Mouse (Mus musculus): Measurements from ENCODE around the gene Dhx8.
A peak's percentile ranks its signal among the peaks of the same experiment; 100 is the strongest.

Dhx8 gene

GRCm38 (mm10) chr11:101756616-101757015 is 23.9 kb downstream of the Dhx8 start:
- DNase-seq, result no peak

GRCm38 (mm10) chr11:101757366-101757765 is 24.6 kb downstream of the Dhx8 start:
- no peak for DNase-seq

DNA sequence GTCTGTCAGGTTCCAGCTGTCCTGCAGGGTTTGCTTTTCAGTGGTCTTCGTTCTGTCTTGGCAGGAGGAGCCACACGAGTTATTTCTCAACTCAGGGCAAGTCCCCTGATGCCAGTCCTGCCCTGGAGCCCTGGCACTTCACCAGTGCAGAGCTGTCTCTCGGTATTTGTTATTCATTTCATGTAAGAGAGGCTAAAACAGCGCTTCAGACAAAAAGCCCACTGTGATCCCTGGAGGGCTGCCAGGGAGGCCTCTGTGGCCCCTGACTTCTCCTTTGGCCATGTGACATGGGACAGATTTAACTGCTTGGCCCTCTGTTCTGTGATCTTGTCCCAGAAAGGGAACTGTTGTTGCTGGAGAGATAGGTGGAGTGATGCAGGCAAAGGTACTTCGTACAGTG is 25.7 kb downstream of the Dhx8 start:
- no peak for DNase-seq

GRCm38 (mm10) chr11:101759530-101759929 is 26.8 kb downstream of the Dhx8 start:
- DNase-seq, result no peak

DNA sequence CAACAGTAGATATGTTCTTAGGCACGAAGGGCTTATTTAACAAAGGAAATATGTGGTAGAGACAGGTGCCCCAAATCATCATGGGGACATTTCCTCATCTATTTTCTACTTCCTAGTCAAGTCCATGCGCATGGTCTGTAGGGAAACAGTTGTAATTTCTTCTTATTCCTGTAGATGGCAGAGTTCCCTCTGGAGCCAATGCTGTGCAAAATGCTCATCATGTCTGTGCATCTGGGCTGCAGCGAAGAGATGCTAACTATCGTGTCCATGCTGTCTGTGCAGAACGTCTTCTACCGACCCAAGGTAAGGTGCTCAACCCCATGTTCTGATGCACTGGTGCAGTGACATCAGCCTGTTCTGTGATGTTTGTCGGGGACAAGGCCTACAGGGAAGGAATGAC is 31.0 kb downstream of the Dhx8 start:
- no peak for DNase-seq

DNA sequence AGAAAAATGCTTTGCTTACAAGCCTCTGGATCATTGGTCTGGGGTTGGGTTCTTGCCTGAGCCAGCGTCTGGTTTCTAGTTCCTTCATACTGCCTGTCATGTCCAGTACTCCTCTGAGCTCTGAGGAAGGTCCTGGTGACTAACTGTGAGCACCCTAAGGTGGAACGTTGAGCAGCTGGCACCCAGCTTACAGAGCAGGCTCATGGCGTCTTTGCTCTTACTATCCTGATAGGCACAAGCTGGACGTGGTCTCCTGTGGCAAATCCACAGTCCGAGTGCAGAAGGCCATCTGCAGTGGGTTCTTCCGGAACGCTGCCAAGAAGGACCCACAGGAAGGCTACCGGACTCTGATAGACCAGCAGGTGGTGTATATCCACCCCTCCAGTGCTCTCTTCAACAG is 31.8 kb downstream of the Dhx8 start:
- no peak for DNase-seq

- DNase-seq, result no peak
Measured at GRCm38 (mm10) chr11:101767326-101767725, 34.6 kb downstream of the Dhx8 start.

DNA sequence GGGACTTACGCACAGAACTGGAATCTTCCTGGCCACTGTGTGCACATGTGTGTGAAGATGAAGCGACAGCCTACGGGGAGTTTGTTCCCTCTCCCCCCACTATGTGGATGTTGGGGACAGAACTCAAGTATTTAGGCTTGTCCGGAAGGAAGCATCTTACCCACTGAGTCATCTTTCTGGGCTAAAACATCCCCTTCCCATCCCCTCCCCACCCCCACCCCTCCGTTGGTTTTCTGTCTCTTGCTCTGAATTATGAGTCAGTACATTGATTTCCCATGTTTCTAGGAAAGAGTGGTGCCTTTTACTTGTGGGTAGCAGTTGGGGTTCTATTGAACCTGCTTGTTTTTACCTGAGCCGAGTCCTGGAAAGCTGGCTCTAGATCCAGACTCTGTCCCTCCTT is 36.0 kb downstream of the Dhx8 start:
- no peak for DNase-seq

DNA sequence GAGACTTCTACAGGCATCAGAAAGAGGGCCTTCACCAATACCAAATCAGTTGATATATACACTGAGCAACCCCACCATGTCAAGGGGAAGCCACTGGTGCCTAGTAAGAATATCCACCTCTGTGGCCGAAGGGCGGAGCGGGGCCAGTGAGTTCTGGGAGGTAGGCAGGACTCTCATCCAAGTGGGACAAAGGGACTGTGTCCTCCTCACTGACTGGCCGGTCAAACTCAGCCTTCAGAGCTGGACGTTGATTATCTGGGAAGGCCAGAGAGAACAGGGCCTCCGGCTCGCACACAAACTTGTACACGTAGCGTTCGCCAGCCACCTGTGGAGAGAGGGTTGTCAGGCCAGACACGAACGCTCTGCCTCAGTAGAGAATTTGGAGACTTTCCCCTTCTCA is 37.5 kb downstream of the Dhx8 start:
- DNase-seq, result no peak

- no peak for DNase-seq
Measured at GRCm38 (mm10) chr11:101772027-101772426, 39.3 kb downstream of the Dhx8 start.

DNA sequence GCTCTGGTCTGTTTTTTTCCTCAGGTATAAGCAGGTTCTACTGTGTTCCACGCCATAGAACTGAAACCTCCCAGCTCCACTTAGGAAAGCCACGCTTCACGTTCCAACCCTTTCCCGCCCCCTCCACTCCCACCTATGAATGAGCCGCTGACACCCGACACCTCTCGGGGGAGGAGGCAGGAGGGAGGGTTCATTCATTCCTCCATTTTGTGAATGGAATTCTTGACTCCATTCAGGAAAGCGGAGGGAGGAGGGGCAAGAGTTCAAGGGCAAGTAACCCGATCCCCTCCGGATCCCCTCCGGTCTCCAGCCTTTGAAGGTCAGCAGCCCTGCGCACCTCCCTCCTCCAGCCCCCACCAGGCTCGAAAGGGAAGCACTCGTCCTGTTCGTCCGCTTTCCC is 39.7 kb downstream of the Dhx8 start:
- DNase-seq, result no peak

DNA sequence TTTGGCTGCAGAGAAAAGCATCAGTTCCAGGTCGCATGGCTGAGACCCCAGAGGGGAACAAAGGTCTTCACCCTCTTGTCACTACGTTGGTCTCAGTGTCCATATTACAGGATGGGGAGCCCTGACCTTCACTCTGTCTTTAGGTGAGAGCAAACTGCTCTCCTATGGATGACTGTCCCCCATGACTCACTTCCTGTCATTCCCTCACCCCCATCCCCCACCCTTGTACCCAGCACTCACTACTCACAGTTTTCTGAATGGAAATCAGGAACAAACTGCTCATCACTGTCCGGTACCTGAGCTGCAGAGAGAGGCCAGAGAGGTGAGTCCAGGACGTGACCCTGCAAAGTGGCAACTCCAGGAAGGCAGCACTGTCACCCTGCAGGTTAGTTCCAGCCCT is 44.1 kb downstream of the Dhx8 start:
- no peak for DNase-seq

- DNase-seq, result no peak
Measured at GRCm38 (mm10) chr11:101783135-101783534, 50.4 kb downstream of the Dhx8 start.

- no peak for DNase-seq
Measured at GRCm38 (mm10) chr11:101783584-101783983, 50.9 kb downstream of the Dhx8 start.

GRCm38 (mm10) chr11:101784072-101784471 is 51.4 kb downstream of the Dhx8 start:
- no peak for DNase-seq

- DNase-seq, result no peak
Measured at GRCm38 (mm10) chr11:101784488-101785142, 51.9 kb downstream of the Dhx8 start.

DNA sequence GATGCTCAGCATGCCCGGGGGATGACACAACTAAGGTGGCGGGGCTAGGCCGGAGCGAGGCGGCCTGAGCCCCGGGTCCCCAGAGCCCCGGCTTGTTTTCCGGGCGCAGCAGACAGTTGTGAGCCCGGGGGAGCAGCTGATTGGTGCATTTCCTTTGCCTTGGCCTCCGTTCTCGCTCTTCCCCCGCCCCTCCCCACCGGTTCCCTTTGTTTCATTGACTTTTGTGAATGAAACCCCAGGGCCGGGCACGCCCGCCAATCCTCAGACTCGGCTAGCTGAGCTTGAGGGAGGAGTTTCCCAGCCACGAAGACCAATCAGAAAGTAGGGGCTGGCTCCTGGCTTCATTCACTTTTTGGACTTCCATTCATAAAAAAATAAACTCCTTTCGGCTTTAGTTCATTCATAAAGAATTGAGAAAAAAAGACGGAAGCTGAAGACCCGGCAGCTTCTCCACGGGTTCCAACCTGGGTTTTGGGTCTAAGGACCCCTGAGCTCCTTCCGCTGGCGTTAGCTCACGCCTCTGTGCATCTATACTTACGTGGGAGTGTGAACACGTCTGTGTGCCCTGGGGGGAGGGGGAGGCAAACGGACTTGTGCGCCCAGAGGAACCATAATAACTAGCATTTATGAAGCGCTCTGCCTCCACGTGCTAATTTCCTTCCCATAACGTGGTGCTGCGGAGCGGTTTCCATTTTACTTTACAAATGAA is 52.6 kb downstream of the Dhx8 start, which contains the start of gene Etv4:
Gene Etv4 (minus strand): TSS at position 229 of the 709 bp plus-strand sequence.
- peak; percentile 92 for DNase-seq

DNA sequence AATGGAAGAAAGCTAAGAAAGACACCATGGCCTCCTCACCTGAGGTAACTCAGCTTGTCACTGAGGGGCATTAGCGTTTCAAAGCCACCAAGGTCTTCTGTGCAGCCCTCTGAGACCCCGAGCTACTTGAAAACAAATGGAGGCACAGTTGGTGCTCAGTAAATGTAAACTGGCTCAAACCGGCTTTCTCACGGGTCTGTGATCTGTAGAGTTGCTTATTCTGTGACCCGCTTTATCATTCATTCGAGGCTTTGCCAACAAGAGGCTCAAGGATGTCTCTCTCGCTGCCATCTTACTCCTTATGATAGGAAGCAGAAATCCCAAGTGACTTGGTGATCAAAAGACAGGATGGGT is 53.1 kb downstream of the Dhx8 start:
- no peak for DNase-seq

GRCm38 (mm10) chr11:101786651-101787050 is 53.9 kb downstream of the Dhx8 start:
- no peak for DNase-seq

- no peak for DNase-seq
Measured at GRCm38 (mm10) chr11:101787432-101787831, 54.7 kb downstream of the Dhx8 start.

GRCm38 (mm10) chr11:101790811-101791526 is 58.2 kb downstream of the Dhx8 start:
- no peak for DNase-seq

DNA sequence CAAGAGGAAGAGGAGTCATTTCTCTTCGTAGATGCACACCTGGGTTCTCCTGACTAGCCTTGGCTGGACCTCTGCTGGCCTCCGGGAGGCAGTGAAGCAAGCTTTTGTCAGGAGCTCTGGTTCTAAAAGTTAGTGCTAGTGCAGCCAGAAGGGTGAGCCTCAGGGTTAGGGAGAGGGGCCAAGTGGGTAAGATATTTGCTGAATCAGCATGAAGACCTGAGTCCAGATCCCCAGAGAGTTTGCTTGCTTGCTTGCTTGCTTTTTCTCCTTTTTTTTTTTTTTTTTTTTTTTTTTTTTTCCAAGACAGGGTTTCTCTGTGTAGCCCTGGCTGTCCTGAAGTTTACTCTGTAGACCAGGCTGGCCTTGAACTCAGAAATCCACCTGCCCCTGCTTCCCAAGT is 64.6 kb downstream of the Dhx8 start:
- no peak for DNase-seq

- no peak for DNase-seq
Measured at GRCm38 (mm10) chr11:101798083-101798482, 65.4 kb downstream of the Dhx8 start.

- no peak for DNase-seq
Measured at GRCm38 (mm10) chr11:101801386-101801785, 68.7 kb downstream of the Dhx8 start.

All from thymus, postnatal 4 days (tissue).